Mouse (Mus musculus) liver, adult (tissue): Measurements from ENCODE around the gene Pth2r.

Experiments used
- GATA4 ChIP-seq: IDR thresholded peaks from 2 replicates; pipeline ENCODE4 v1.6.1; 2014; ENCODE audit warnings: mild to moderate bottlenecking, low read length; ENCODE audit not compliant: insufficient replicate concordance

Gene Pth2r

DNA sequence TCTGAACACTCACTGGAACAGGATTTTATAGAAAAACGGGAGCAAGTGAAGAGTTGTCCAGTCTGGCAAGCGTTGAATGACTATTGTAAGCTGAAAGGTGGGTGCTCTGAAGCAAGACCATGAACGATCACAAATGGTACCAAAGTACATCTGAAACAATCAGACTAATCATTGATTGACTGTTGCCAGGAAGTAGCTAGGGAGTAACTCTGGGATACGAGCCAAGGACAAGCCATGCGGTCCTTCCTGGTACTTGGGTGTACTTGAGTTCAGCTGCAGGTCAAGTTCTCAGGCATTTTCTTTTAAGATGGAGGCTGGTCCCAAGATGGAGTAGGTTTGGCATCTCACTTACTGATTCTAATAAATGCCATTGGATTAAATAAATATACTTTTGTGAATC lies 125.6 kb downstream of the Pth2r start:
- TF ChIP-seq GATA4 = no peak

DNA sequence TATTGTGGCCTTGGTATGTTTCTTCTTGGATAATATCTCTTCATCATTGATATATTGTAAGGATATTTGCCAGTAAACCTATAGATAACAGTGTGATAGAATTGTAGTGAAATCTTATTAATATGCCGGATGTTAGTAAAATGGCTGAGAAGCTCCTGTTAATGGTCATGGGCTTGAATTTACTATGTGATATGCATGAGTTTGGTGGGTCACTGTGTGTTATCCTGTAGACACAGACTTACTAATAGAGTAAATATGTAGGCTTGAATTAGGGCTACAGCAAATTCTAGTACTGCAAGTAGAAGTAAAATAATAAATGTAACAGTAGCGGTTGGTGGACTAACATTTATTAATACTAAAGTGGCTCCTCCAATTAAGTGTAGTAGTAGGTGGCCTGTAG lies 139.1 kb downstream of the Pth2r start:
- no peak for TF ChIP-seq GATA4

DNA sequence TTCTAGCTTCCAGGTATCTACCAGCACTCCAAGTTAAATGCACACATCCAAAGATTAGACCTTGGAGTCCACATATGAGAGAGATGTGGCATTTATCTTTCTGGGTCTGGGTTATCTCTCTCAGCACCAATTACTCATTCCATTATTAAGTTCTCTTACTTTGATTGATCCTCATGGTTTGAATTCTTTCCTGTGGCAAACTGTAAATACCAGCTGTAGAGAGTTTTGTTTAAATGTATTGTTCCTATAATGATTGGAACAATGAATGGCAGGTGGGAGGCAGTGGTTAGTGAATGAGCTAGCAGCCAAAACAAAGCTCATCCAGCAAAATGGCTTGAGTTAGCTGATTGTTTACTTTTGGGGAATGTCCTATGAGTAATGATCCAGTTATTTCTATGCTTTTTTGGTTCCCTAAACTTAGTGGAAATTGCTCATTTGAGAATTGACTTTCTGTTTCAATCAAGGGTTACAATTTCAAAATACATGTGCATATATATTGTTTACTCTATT lies 140.7 kb downstream of the Pth2r start:
- TF ChIP-seq GATA4 = no peak
